Mouse (Mus musculus): ENCODE data around the gene Gm11627. TPM values are rescaled to one million over a fixed set of nuclear protein-coding genes. Genes with fewer than 3 reads are reported as not detected.
"Not testable (repeated sequence)": the region's sequence is repeated elsewhere in the genome, so short reads cannot be mapped to it uniquely, and the experiment has no call there.

The Gm11627 gene
- 1 to 10 TPM; 3.8 to 6.0 TPM for total RNA-seq (2021)

GRCm38 (mm10) chr11:102579165-102580033 is at the start of gene Gm11627:
TSS of gene Gm11627 (minus strand) at chr11:102579461.
- DNase-seq (ENCODE audit: low spot score in 2 of 2), result peak; percentile 8 to 33
- intact Hi-C loops (cut with DNase I), result no loop called here

GRCm38 (mm10) chr11:102628529-102628928 is 49.3 kb upstream of the Gm11627 start:
- DNase-seq (ENCODE audit: low spot score in 2 of 2), result no peak
- intact Hi-C loops (cut with DNase I), result no loop called here

GRCm38 (mm10) chr11:102627171-102627931 is 48.1 kb upstream of the Gm11627 start:
- intact Hi-C loops (cut with DNase I), result no loop called here
- no peak for DNase-seq (ENCODE audit: low spot score in 2 of 2)

DNA sequence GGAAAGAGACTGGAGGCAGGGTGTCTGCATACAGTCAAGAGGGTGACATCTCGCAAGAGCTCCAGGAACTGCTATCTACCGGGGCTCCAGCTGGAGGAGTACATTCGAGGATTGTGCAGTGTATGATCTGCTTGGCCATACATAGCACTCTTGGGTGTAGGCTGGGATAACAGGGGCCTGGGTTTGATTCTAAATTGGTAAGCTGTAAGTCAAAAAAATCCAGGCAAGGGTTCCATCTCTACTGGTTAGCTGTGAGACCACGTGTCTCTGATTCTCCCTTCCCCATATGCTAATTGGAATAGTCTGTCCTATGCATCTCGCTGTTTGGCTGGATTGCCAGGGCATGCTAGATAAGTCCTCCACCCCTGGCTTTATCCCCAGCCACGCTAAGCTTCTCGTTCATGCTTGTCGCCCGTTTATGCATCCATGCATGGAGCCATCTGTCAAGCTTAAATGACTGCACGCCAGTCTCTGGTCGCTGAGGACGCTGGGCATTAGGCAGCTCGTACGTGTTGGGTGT is 45.7 kb upstream of the Gm11627 start:
- intact Hi-C loops (cut with DNase I), result no loop called here
- DNase-seq (ENCODE audit: low spot score in 2 of 2), result no peak

DNA sequence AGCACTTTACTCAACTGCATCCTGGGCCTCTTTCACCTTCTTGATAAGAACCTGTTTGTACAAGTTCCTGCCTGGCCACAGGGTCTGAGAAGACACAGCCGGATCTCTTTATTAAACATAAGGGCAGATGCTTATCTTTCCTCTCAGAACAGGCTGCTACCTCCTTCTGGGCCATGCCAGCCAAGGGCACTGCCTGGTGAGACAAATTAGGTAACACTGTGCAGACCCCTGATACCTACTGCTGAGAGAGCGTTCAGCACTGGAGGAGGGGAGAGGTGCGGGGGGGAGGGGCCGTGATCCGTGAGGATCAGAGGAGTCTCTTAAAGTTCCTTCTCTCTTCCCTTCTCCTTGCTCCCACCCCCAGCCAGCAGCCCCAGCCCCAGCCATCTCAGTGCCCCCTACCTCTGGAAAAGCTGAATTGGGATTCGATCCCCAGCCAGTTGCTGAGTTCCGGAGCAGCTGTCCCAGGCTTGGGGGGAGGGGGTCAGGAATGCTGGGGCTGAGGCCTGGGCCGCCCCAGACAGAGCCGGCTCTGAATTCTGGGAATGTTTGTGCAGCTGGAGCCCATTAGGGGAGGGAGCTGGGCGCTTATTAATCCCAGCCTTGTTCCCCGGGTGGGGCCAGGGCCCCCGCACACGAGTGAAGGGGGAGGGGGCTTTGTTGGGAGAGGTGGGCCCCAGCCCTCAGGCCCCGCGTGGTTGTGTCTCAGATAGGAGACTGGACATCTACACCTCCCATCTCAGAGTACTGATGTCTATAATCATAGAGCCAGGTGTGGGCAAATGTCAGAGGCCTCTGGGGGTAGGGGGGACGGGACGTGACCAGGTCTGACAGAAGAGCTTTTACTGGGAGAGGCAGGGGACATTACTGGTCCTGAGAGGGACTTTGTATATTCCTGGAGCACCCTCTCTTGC is 44.9 kb upstream of the Gm11627 start:
- intact Hi-C loops (cut with DNase I), result no loop called here

GRCm38 (mm10) chr11:102619449-102619848 is 40.2 kb upstream of the Gm11627 start:
- intact Hi-C loops (cut with DNase I), result no loop called here
- no peak for DNase-seq (ENCODE audit: low spot score in 2 of 2)

More for the DNA sequence above, 44.9 kb upstream of the Gm11627 start:
- no peak for DNase-seq (ENCODE audit: low spot score in 2 of 2)

GRCm38 (mm10) chr11:102611317-102611705 is 32.0 kb upstream of the Gm11627 start:
- DNase-seq (ENCODE audit: low spot score in 2 of 2), result no peak
- intact Hi-C loops (cut with DNase I), result no loop called here

GRCm38 (mm10) chr11:102610675-102611316 is 31.5 kb upstream of the Gm11627 start:
- DNase-seq (ENCODE audit: low spot score in 2 of 2), result no peak
- intact Hi-C loops (cut with DNase I), result no loop called here

- intact Hi-C loops (cut with DNase I), result no loop called here
- DNase-seq (ENCODE audit: low spot score in 2 of 2), result no peak
Observed at GRCm38 (mm10) chr11:102610260-102610659, 31.0 kb upstream of the Gm11627 start.

DNA sequence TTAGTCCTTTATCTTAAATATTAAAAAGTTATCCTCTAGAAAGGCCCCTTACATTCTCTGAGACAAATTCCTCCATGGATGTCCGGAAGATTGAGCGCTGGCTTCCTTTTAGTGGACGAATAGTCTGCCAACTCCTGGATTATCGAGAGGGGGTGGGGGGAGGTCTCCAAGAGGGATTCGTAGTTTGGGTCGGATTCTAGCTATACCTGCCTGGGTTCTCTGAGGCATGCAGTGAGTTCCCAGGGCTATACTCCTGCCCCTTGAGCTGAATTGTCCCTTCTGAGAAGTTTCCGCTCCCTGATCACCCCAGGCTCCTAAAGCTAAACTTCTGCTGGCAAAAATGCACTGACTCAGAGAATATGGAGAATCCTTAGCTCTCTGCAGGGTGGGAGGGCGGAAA is 30.2 kb upstream of the Gm11627 start:
- intact Hi-C loops (cut with DNase I), result no loop called here

GRCm38 (mm10) chr11:102608691-102609090 is 29.4 kb upstream of the Gm11627 start:
- intact Hi-C loops (cut with DNase I), result no loop called here
- no peak for DNase-seq (ENCODE audit: low spot score in 2 of 2)

More for the DNA sequence above, 30.2 kb upstream of the Gm11627 start:
- no peak for DNase-seq (ENCODE audit: low spot score in 2 of 2)

GRCm38 (mm10) chr11:102607686-102608548 is 28.7 kb upstream of the Gm11627 start:
- intact Hi-C loops (cut with DNase I), result no loop called here
- DNase-seq (ENCODE audit: low spot score in 2 of 2), result no peak

GRCm38 (mm10) chr11:102607201-102607600 is 27.9 kb upstream of the Gm11627 start:
- DNase-seq (ENCODE audit: low spot score in 2 of 2); intact Hi-C loops (cut with DNase I): not testable (repeated sequence)

- DNase-seq (ENCODE audit: low spot score in 2 of 2), result no peak
- intact Hi-C loops (cut with DNase I), result no loop called here
Observed at GRCm38 (mm10) chr11:102606751-102607171, 27.5 kb upstream of the Gm11627 start.

GRCm38 (mm10) chr11:102605553-102606416 is 26.5 kb upstream of the Gm11627 start:
- intact Hi-C loops (cut with DNase I), result no loop called here
- DNase-seq (ENCODE audit: low spot score in 2 of 2), result no peak

DNA sequence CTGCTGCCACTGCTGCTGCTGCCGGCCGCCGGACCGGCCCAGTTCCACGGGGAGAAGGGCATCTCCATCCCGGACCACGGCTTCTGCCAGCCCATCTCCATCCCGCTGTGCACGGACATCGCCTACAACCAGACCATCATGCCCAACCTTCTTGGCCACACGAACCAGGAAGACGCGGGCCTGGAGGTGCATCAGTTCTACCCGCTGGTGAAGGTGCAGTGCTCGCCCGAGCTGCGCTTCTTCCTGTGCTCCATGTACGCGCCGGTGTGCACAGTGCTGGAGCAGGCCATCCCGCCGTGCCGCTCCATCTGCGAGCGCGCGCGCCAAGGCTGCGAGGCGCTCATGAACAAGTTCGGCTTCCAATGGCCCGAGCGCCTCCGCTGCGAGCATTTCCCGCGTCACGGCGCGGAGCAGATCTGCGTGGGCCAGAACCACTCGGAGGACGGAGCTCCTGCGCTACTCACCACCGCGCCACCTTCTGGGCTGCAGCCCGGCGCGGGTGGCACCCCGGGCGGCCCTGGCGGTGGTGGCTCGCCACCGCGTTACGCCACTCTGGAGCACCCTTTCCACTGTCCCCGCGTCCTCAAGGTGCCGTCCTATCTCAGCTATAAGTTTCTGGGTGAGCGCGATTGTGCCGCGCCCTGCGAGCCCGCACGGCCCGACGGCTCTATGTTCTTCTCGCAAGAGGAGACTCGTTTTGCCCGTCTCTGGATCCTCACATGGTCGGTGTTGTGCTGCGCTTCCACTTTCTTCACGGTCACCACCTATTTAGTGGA is 25.7 kb upstream of the Gm11627 start:
- intact Hi-C loops (cut with DNase I), result no loop called here

More for the DNA sequence above, 25.7 kb upstream of the Gm11627 start:
- peak; percentile 35 to 41 for DNase-seq (ENCODE audit: low spot score in 2 of 2)

Data from left cerebral cortex, postnatal 25 days (tissue).